Mouse (Mus musculus): ENCODE results near the gene Arf3.
"Not testable (repeated sequence)": the region's sequence is repeated elsewhere in the genome, so short reads cannot be mapped to it uniquely, and the experiment has no call there.

Gene Arf3

DNA sequence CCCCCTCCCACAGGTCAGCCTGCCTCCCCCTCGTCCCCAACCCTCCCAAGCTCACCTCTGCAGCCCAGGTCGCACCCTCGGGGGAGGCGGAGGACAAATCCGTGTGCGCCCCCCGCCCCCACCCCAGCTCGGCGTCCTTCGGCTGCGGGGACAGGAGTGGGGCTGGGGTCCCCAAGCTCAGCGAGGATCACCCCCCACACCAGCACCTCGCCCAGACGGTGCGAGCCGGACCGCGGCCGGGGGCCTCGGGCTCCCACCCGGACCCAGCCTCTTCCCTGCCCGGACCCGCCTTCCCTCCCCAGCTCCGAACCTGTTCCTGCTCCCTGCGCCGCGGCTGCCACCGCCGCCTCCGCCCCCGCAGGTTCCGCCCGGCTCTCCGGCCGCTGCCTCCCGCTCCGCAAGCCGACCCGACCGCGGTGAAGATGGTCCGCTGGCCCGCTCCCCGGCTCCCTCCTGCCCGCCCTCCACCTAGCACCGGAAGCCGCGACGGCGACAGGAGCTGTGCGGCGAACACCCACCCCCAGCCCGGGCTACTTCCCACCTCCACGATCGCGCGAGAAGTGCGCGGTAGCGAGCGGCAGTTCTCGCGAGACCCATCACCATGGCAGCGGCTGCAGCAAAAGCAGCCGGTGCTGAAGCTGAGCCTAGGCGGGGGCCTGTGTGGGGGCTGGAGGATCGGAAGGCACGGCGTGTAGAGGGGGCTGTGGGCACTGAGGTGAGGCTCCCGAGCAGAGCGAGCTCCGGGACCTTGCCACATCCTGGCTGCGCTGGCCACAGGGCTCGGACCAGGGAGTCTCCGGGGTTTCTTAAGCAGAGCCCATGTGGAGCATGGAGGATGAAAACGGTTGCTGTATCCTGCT, at the start of gene Arf3:
Gene Arf3 (minus strand): TSS at position 545 of the 860 bp plus-strand sequence.
- peak; percentile 92 for DNase-seq (ENCODE audit: low spot score)

- DNase-seq (ENCODE audit: low spot score), result not testable (repeated sequence)
These were observed 47.2 kb upstream of the Arf3 start for GRCm38 (mm10) chr15:98810212-98810611.

- no peak for DNase-seq (ENCODE audit: low spot score)
These were observed 46.4 kb upstream of the Arf3 start, which contains the start of gene Ddn for GRCm38 (mm10) chr15:98809390-98809789. Gene Ddn (minus strand): TSS chr15:98809490.

DNA sequence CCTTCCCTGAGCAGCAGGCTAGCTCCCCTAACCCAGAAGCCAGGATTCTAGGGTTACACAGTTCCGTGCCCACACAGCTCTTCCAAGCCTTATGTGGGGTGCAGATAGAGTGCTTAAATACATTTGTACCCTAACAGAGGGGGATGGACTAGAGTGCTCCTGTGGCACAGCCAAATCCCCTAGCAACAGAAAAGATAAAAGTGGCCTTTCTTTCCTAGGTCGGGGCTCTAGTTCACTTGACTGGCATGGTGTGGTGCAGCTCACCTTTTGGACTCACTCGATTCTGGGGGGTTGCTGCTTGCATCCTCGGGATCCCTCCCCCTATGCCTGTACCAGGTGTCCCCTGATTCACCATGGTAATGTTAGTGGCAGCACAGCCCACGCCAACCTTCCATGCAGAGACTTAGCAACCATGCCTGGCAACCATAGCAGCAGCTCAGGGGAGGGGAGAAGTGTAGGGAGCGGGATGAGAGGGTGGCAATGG, 45.7 kb upstream of the Arf3 start:
- DNase-seq (ENCODE audit: low spot score), result peak; percentile 87

- peak; percentile 81 for DNase-seq (ENCODE audit: low spot score)
These were observed 45.1 kb upstream of the Arf3 start for GRCm38 (mm10) chr15:98807895-98808650.

DNA sequence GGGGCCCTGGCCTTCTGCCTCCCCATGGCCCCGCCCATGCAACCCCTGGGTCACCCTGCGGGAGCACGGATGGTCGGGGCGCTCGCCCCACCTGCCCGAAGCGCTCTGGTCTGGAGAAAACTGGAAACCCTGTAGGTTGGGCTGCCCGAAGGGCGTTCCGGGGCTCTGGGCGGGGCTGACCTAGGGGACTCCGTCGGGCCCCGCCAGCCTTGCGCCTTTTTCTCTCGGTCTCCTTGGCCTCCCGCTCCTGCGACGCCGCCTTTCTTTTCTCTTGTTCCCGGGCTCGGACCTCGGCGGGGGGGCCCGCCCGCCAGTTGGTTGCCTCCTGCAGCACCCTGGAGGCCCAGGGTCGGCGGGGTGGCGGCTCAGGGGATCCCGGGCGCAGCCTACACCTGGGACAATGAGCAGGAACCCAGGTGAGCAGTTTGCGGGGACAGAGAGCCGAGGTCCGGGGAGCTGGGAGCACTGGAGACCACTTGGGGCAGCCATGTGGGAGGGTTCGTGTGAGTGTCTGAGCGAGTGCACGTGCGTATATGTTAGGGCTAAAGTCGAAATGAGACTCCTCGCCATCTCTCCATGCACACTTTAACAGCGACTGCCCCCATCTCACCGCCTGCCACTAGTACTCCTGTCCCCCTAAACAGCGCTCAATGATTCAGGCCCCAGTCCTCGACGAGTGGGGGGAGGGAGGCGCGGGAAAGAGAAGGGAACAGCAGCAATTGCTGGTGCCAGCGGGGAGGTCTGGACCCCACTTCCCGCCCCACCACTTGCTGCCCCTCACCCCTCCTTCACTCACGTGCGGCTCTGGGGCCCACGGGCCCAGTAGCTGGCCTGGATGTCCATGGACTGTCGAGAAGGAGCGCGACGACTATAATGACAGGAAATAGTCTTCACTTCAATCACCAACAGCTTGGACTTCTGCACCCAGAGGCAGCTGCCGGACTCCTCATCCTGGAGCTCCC, 44.1 kb upstream of the Arf3 start:
- DNase-seq (ENCODE audit: low spot score), result no peak

DNA sequence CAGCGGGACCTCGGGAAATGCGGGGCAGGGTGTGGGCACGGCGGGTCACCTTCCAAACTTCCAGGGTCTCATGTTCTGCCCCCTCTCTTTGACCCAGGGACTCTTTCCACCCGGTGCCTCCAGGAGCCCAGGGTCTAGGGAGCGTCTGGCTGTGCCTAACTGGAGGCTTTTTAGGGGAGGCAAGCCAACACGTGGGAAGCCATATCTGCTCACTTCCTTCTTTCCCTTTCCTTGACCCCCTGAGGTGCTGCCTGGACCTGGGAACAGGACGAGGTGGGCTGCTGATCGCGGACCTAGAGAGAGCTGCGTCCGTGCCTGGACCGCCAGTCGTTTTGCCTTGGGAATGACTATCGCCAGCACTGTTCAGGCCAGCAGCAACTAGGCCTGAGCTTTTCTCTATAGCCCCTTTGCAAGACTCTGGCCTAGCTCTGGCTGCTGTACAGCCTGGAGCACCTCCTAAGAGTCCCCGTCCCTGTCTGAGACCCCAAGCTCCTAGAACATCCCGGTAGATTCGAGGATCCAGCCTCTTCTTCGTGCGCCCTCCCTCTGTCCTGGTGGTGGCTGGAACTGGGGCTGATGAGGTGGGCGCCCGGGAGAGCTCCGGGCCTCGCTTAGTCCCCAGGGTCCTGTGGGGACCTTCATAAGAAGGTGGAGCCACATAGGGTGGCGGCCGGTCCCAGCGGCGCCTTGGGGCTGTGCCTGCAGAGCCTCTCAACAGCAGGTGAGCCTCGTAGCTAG, 43.2 kb upstream of the Arf3 start:
- DNase-seq (ENCODE audit: low spot score), result no peak

DNA sequence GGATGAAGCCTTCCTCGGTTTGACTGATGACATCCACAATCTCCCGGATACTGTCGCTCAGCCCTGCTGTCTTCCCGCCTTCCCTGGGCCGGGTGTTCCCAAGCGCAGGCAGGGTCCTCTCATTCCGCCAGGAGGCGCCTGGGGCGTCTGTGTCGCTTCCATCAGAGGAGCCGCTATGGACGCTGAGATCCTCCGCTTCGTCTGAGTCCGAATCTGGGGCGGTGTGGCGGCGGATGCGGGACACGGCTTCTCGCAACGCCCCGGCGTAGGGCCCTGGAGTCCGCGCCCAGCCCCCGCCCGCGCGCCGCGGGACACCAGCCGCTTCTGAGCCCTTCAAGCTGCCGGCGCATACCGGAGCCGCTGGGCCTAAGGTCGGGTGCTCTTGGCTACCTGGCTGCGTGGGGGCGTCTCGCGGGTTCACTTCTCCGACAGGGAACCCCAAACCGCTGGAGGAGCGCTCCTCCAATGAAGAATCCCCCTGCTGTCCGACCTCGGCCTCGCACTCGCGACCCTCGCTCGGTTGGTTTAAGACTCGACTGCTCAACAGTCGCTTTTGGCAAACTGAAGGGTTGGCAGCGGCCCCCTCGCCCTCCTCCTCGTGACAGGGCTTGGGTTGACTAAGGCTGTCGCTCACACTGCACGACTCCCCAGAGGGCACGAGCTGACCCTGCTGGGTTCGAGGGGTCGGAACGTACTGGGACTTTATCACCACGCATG, 42.5 kb upstream of the Arf3 start:
- no peak for DNase-seq (ENCODE audit: low spot score)

DNA sequence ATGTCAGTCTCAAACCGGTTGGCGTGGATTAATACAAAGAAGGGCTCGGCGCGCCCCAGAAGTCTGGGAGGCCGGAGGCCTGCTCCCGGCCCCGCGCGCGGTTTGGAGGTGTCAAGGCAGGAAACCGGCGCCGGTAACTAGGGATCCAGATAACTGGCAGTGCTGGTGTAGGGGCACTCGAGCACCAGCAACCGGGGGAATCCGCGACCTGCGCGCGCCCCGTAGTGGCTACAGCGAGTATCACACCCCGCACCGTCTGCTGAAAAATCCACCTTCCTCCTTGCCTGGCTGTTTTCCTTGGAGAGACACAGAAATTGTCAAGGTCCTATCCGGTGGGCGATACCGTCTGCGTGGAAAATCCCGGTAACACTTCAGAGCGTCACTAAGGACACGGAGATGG, 41.0 kb upstream of the Arf3 start:
- DNase-seq (ENCODE audit: low spot score), result peak; percentile 82

DNA sequence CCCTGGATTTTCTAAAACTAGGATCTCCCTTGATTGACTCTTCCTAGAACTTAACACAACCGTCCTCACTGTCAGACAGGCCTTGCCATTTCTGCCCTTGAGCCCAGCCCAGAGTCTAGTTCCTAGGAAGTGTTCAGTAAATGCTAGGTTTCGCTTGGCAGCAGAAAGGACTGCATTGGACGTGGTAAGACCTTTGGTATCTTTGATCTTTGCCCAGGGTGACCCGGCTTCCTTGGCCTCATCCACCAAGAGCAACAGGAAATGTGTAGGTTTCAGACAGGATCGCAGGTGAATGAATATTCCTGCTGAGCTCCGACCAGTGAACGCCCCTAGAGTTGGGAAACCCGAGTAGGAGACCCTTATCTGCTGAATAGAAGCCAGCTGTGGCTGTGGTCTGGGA, 39.9 kb upstream of the Arf3 start:
- no peak for DNase-seq (ENCODE audit: low spot score)

DNA sequence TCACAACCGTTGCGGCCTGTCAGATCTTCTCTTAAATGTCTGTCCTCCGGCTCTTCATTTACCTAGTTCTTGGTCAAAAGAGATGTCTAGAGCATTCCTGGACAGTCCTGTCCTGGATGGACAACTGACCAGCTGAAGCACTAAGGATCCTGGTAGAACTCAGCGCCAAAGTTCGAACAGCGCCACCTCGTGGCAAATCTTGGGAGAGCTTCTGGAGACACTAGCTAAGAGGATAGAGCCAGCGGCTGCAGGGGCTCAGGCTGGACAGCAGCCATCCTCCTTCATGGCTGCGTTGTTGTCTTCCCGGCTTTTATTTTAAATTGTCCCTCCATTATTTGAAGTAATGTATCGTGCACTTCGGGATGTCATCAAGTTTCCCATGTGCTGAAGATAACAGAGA, 36.4 kb upstream of the Arf3 start:
- DNase-seq (ENCODE audit: low spot score), result no peak

GRCm38 (mm10) chr15:98798903-98799302, 35.9 kb upstream of the Arf3 start:
- no peak for DNase-seq (ENCODE audit: low spot score)

DNA sequence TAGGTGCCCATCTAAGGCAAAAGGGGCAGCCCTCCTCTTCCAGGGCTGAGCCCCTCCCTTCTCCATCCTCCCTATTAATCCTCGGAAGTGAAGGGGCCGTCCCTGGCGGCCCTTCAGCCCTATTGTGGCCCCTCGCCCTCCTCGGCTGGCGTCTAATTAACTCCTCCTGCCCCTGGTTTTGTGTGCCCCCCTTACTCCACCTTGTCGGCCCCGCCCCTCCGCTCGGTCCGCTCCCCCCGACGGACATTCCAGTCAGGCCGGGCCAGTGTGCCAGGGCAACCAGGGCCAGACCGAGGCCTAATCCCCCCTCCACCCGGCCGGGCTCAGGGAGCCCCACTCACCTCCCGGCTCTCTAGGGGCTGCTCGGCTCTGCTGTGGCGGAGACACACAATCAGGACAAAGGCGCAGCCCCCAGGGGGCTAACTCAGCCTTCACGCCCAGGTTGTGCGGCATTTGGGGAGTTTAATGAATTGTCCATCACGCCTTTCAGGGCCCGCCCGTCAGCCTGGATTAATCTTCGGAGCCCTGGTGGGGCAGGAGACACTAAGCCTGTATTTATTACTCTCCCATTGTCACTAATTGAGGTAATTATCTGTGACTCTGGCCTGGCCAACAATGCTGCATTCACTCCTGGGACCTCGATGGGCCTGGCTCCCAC, 35.0 kb upstream of the Arf3 start:
- no peak for DNase-seq (ENCODE audit: low spot score)

DNA sequence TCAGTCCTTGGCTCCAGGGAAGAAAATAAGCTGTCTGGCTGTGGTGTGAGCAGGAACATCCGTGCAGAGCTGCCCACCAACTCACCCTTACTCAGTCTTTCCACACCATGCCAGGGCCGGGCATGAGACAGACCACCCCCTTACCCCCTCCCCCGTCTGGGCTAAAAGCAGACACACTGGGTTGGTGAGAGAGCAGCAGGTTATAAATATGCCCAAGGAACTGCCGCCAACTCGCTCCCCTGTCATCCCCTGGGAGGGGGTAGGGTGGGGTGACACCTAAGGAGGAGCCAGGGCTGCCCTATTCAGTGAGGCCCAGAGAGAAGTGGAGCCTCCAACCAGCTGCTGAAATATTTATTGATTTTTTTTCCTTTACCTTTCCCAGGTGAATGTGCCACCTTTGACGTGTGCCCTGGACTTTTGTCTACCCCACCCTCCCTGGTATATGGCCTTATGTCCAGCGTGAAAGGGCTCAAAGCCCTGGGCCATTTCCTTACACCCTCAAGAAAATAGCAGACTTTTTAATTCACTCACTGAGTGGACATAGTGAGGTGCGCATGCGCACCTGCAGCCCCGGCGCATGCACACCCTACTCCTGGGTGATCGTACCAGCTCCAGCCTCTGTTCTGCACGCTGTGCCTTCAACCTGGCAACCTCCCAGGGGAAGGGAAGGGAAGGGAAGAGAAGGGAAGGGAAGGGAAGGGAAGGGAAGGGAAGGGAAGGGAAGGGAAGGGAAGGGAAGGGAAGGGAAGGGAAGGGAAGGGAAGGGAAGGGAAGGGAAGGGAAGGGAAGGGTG, 34.0 kb upstream of the Arf3 start:
- DNase-seq (ENCODE audit: low spot score), result no peak

DNA sequence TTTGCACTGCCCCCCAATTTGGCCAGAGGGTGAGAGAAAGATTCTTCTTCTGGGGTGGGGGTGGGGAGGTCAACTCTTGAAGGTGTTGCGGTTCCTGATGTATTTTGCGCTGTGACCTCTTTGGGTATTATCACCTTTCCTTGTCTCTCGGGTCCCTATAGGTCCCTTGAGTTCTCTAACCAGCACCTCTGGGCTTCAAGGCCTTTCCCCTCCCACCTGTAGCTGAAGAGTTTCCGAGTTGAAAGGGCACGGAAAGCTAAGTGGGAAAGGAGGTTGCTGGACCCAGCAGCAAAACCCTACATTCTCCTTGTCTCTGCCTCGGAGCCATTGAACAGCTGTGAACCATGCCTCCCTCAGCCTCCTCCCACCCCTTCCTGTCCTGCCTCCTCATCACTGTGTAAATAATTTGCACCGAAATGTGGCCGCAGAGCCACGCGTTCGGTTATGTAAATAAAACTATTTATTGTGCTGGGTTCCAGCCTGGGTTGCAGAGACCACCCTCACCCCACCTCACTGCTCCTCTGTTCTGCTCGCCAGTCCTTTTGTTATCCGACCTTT, 30.2 kb upstream of the Arf3 start:
- DNase-seq (ENCODE audit: low spot score), result no peak

- no peak for DNase-seq (ENCODE audit: low spot score)
These were observed 29.4 kb upstream of the Arf3 start for GRCm38 (mm10) chr15:98792233-98793020.

DNA sequence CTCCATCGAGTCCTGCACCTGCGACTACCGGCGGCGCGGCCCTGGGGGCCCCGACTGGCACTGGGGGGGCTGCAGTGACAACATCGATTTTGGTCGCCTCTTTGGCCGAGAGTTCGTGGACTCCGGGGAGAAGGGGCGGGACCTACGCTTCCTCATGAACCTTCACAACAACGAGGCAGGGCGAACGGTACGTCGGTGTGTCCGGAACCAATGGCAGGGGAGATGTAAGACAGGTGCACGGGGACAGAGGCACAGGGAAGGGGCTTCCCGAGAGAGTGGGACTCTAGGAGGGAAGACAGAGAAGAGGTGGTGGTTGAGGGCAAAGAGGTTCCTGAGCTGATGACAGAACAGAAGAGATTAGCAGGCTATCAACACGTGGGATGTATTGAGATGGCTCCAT, 28.8 kb upstream of the Arf3 start:
- no peak for DNase-seq (ENCODE audit: low spot score)

GRCm38 (mm10) chr15:98791221-98791620, 28.2 kb upstream of the Arf3 start:
- DNase-seq (ENCODE audit: low spot score), result no peak
